Mouse (Mus musculus) embryo, embryonic 9.5 days (tissue): ENCODE measurements around the gene Kirrel3.

Experiments
- DNase-seq: peaks from one replicate; pipeline ENCODE4 v3.0.0-alpha.2; 2017; ENCODE audit errors: extremely low spot score

Gene Kirrel3

GRCm38 (mm10) chr9:34947717-34948116 is 462.0 kb downstream of the Kirrel3 start:
- no peak for DNase-seq

- DNase-seq: no peak
Measured at GRCm38 (mm10) chr9:34953420-34953819, 467.7 kb downstream of the Kirrel3 start.

- DNase-seq: peak; percentile 42
Measured at GRCm38 (mm10) chr9:34954212-34954611, 468.5 kb downstream of the Kirrel3 start.

- no peak for DNase-seq
Measured at GRCm38 (mm10) chr9:34956512-34956911, 470.8 kb downstream of the Kirrel3 start.

- no peak for DNase-seq
Measured at GRCm38 (mm10) chr9:34957691-34958090, 472.0 kb downstream of the Kirrel3 start.

- no peak for DNase-seq
Measured at GRCm38 (mm10) chr9:34958183-34958830, 472.6 kb downstream of the Kirrel3 start.

- DNase-seq: no peak
Measured at GRCm38 (mm10) chr9:34960736-34961135, 475.0 kb downstream of the Kirrel3 start.

- DNase-seq: no peak
Measured at GRCm38 (mm10) chr9:34961171-34961570, 475.5 kb downstream of the Kirrel3 start.

GRCm38 (mm10) chr9:34962251-34962650 is 476.6 kb downstream of the Kirrel3 start:
- no peak for DNase-seq

GRCm38 (mm10) chr9:34963593-34963992 is 477.9 kb downstream of the Kirrel3 start:
- no peak for DNase-seq

- DNase-seq: no peak
Measured at GRCm38 (mm10) chr9:34964172-34965040, 478.7 kb downstream of the Kirrel3 start.

- DNase-seq: no peak
Measured at GRCm38 (mm10) chr9:34965041-34965415, 479.3 kb downstream of the Kirrel3 start.

- DNase-seq: no peak
Measured at GRCm38 (mm10) chr9:34967772-34968171, 482.1 kb downstream of the Kirrel3 start.

- DNase-seq: no peak
Measured at GRCm38 (mm10) chr9:34969881-34970490, 484.3 kb downstream of the Kirrel3 start.

GRCm38 (mm10) chr9:34974326-34974725 is 488.6 kb downstream of the Kirrel3 start:
- DNase-seq: no peak

GRCm38 (mm10) chr9:34975245-34975644 is 489.6 kb downstream of the Kirrel3 start:
- no peak for DNase-seq

GRCm38 (mm10) chr9:34976596-34977462 is 491.1 kb downstream of the Kirrel3 start:
- DNase-seq: no peak

- DNase-seq: no peak
Measured at GRCm38 (mm10) chr9:34977700-34978099, 492.0 kb downstream of the Kirrel3 start.

- DNase-seq: no peak
Measured at GRCm38 (mm10) chr9:34978229-34978628, 492.5 kb downstream of the Kirrel3 start.

GRCm38 (mm10) chr9:34980516-34981265 is 495.0 kb downstream of the Kirrel3 start:
- DNase-seq: no peak
